Mouse (Mus musculus) liver, embryonic 13.5 days (tissue): ENCODE data around the gene Csmd2. TPM values are rescaled to one million over a fixed set of nuclear protein-coding genes. Genes with fewer than 3 reads are reported as not detected.

Source experiments
- ATAC-seq: fragments of 200-750 bp; cut with Nextera tagmentation; 2 replicates; pipeline ENCODE4 v1.8.0; 2017; ENCODE audit warnings: low read depth, mild to moderate bottlenecking, moderate number of reproducible peaks, moderate library complexity
- DNase-seq: peaks from one replicate; pipeline ENCODE4 v3.0.0; 2022
- H3K27ac ChIP-seq: fragments of 300-500 bp; sonication (generic); 2 replicates; pipeline ENCODE4 v1.5.1; 2015; ENCODE audit warnings: moderate library complexity, mild to moderate bottlenecking, inconsistent platforms
- H3K27me3 ChIP-seq: fragments of 300-500 bp; sonication (generic); 2 replicates; pipeline ENCODE4 v1.6.1; 2015; ENCODE audit warnings: mild to moderate bottlenecking, inconsistent platforms
- H3K36me3 ChIP-seq: fragments of 300-500 bp; sonication (generic); 2 replicates; pipeline ENCODE4 v1.6.1; 2015; ENCODE audit warnings: mild to moderate bottlenecking, inconsistent platforms
- H3K4me1 ChIP-seq: fragments of 300-500 bp; sonication (generic); replicated peaks from 2 replicates; pipeline ENCODE4 v1.6.1; 2015; ENCODE audit warnings: inconsistent platforms
- H3K4me2 ChIP-seq: fragments of 300-500 bp; sonication (generic); 2 replicates; pipeline ENCODE4 v1.6.1; 2015; ENCODE audit warnings: inconsistent platforms, mild to moderate bottlenecking, moderate library complexity
- H3K4me3 ChIP-seq: fragments of 300-500 bp; sonication (generic); replicated peaks from 2 replicates; pipeline ENCODE4 v1.5.1; 2015; ENCODE audit warnings: mild to moderate bottlenecking, inconsistent platforms
- H3K9ac ChIP-seq: fragments of 300-500 bp; sonication (generic); 2 replicates; pipeline ENCODE4 v1.6.1; 2015; ENCODE audit warnings: mild to moderate bottlenecking, inconsistent platforms
- H3K9me3 ChIP-seq: fragments of 300-500 bp; sonication (generic); replicated peaks from 2 replicates; pipeline ENCODE4 v1.6.1; 2016; ENCODE audit warnings: inconsistent platforms
- WGBS: fragments of 180-500 bp; shearing (Covaris S2); methylation state at CpG from one replicate; pipeline ENCODE4 v1.1.7; 2015; ENCODE audit not compliant: insufficient replicate concordance; 5-methylcytosine and 5-hydroxymethylcytosine counted together
- polyA plus RNA-seq: library from polyadenylated mRNA; unstranded; fragments of >200 nt; fragmentation: Nextera tagmentation; extraction: Ambion mirVana; gene quantifications from 2 replicates; pipeline ENCODE4 v1.2.1, GENCODE M21; 2015

Gene Csmd2
- polyA plus RNA-seq, 1 experiment from 2014 or later = 0.02 TPM

DNA sequence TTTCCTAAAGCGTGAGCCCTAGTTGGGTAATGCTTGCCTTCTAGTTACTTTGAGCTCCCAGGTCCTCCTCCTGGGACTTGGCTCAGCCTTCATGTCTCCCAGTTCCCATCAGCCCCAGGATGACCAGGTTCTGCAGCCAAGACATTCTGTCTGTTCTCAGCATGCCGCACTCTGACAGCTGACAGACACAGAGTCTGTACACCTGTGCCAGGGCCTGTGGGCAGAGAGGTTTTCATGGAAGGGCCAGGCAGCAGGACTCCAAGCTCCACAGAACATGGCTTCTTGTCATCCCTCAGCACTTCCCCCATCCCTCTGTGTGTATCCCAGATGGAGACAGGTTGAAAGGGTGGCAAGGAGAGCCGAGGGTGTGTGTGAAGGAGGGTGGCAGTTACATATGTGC is 154.6 kb downstream of the Csmd2 start:
- peaks cover 5% of the 10 kb centered on the region; the same call in 1 of the 2 replicates for H3K9me3 ChIP-seq
- no peak overlapping the region for H3K9ac ChIP-seq
- no peak for DNase-seq
- no peak for ATAC-seq
- no peak overlapping the region for H3K27ac ChIP-seq
- no peaks in the 10 kb centered on the region for H3K36me3 ChIP-seq
- H3K27me3 ChIP-seq = no peaks in the 10 kb centered on the region
- no peak overlapping the region for H3K4me3 ChIP-seq
- 55% methylated on average over 3 of the region's 3 CpGs for WGBS
- no peak overlapping the region for H3K4me2 ChIP-seq
- no peaks in the 10 kb centered on the region for H3K4me1 ChIP-seq

- no peak for DNase-seq
- no peaks in the 10 kb centered on the region for H3K36me3 ChIP-seq
- H3K9me3 ChIP-seq = peaks cover 8% of the 10 kb centered on the region; the same call in 1 of the 2 replicates
- no peak overlapping the region for H3K4me3 ChIP-seq
- H3K27me3 ChIP-seq = no peaks in the 10 kb centered on the region
- no peaks in the 10 kb centered on the region for H3K4me1 ChIP-seq
- no peak overlapping the region for H3K27ac ChIP-seq
- no peak for ATAC-seq
- no peak overlapping the region for H3K4me2 ChIP-seq
- no peak overlapping the region for H3K9ac ChIP-seq
- 60% methylated on average over 3 of the region's 3 CpGs for WGBS
Measured at GRCm38 (mm10) chr4:128143147-128143546, 155.5 kb downstream of the Csmd2 start.

DNA sequence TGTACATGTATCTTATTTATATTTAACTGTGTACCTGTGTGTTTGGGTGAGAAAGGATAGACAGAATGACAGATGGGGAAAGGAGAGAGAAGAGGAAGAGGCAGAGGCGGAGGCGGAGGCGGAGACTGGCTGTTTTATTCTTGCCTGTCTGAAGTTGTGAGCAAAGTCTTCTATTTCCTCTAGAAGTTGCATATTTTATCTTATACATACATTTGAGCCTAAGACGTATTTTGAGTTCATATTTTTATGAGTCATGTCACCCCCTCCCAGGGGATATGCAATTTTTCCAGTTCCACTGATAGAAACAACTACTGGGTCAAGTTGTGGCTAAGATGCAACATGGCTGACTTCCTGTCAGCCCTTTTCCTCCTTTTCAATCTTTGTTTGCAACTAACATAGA is 161.9 kb downstream of the Csmd2 start:
- no peak for DNase-seq

GRCm38 (mm10) chr4:128152066-128152465 is 164.4 kb downstream of the Csmd2 start:
- 55% methylated on average over 3 of the region's 3 CpGs for WGBS
- Histone ChIP-seq H3K9me3 (peaks cover 3% of the 10 kb centered on the region; the same call in 1 of the 2 replicates), H3K4me2 (no peak overlapping the region), H3K27ac (no peak overlapping the region), H3K4me1 (no peaks in the 10 kb centered on the region), H3K9ac (no peak overlapping the region), H3K4me3 (no peak overlapping the region), H3K27me3 (no peaks in the 10 kb centered on the region), H3K36me3 (no peaks in the 10 kb centered on the region)
- DNase-seq (no peak), ATAC-seq (no peak)

More for the DNA sequence above, 161.9 kb downstream of the Csmd2 start:
- H3K4me1 ChIP-seq = no peaks in the 10 kb centered on the region
- WGBS = 69% methylated on average over 4 of the region's 4 CpGs
- H3K9ac ChIP-seq = no peak overlapping the region
- no peak overlapping the region for H3K4me3 ChIP-seq
- H3K4me2 ChIP-seq = no peak overlapping the region
- H3K36me3 ChIP-seq = no peaks in the 10 kb centered on the region
- H3K27me3 ChIP-seq = no peaks in the 10 kb centered on the region
- no peak for ATAC-seq
- H3K27ac ChIP-seq = no peak overlapping the region
- peaks cover 3% of the 10 kb centered on the region; the same call in 1 of the 2 replicates for H3K9me3 ChIP-seq

- Histone ChIP-seq H3K9me3 (no peaks in the 10 kb centered on the region; the same call in 1 of the 2 replicates), H3K4me3 (no peak overlapping the region), H3K4me2 (no peak overlapping the region), H3K4me1 (no peaks in the 10 kb centered on the region), H3K27me3 (no peaks in the 10 kb centered on the region), H3K27ac (no peak overlapping the region), H3K36me3 (no peaks in the 10 kb centered on the region), H3K9ac (no peak overlapping the region)
- DNase-seq = no peak
- WGBS = 72% methylated on average over 4 of the region's 4 CpGs
- no peak for ATAC-seq
Measured at GRCm38 (mm10) chr4:128153144-128153543, 165.5 kb downstream of the Csmd2 start.

- Histone ChIP-seq H3K9ac (no peak overlapping the region), H3K4me3 (no peak overlapping the region), H3K27me3 (no peaks in the 10 kb centered on the region), H3K9me3 (no peaks in the 10 kb centered on the region), H3K4me2 (no peak overlapping the region), H3K27ac (no peak overlapping the region), H3K4me1 (no peaks in the 10 kb centered on the region), H3K36me3 (no peaks in the 10 kb centered on the region)
- 17% methylated on average over 3 of the region's 3 CpGs for WGBS
- DNase-seq (no peak), ATAC-seq (no peak)
Measured at GRCm38 (mm10) chr4:128155226-128155625, 167.6 kb downstream of the Csmd2 start.

- Histone ChIP-seq H3K9ac (no peak overlapping the region), H3K4me1 (no peaks in the 10 kb centered on the region), H3K4me3 (no peak overlapping the region), H3K27me3 (no peaks in the 10 kb centered on the region), H3K27ac (no peak overlapping the region), H3K9me3 (peaks cover 5% of the 10 kb centered on the region; the same call in 1 of the 2 replicates), H3K36me3 (no peaks in the 10 kb centered on the region), H3K4me2 (no peak overlapping the region)
- ATAC-seq (no peak), DNase-seq (no peak)
- 56% methylated on average over 2 of the region's 2 CpGs for WGBS
Measured at GRCm38 (mm10) chr4:128160656-128161055, 173.0 kb downstream of the Csmd2 start.

DNA sequence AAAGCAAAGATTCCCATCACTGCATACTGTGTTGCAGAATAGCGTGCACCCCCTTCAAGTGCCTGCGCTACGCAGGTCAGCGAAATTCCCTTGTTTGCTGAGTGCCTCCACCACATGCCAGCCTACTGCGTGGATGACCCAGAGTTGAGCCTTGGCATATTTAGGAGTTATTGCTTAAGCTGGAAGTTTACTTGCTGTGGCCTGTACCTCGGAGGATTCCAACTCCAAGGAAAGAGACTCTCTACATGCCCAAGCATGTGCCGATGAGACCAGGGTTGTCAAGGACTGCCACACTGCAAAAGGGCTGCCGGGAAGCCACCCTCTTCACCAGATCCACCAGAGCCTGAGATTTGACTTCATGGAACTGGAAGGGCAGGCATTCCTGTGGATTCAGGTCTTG is 182.5 kb downstream of the Csmd2 start:
- 75% methylated on average over 8 of the region's 8 CpGs for WGBS
- no peak overlapping the region for H3K27ac ChIP-seq
- H3K4me2 ChIP-seq = no peak overlapping the region
- H3K4me1 ChIP-seq = no peaks in the 10 kb centered on the region
- no peaks in the 10 kb centered on the region for H3K27me3 ChIP-seq
- peaks cover 7% of the 10 kb centered on the region for H3K9me3 ChIP-seq
- ATAC-seq = no peak
- no peak overlapping the region for H3K4me3 ChIP-seq
- no peak for DNase-seq
- H3K36me3 ChIP-seq = no peaks in the 10 kb centered on the region
- H3K9ac ChIP-seq = no peak overlapping the region

GRCm38 (mm10) chr4:128171233-128171632 is 183.6 kb downstream of the Csmd2 start:
- 67% methylated on average over 9 of the region's 9 CpGs for WGBS
- no peaks in the 10 kb centered on the region for H3K4me1 ChIP-seq
- no peak overlapping the region for H3K9ac ChIP-seq
- no peaks in the 10 kb centered on the region for H3K36me3 ChIP-seq
- no peak overlapping the region for H3K4me3 ChIP-seq
- ATAC-seq = no peak
- DNase-seq = no peak
- H3K27ac ChIP-seq = no peak overlapping the region
- peaks cover 7% of the 10 kb centered on the region for H3K9me3 ChIP-seq
- no peaks in the 10 kb centered on the region for H3K27me3 ChIP-seq
- H3K4me2 ChIP-seq = no peak overlapping the region

DNA sequence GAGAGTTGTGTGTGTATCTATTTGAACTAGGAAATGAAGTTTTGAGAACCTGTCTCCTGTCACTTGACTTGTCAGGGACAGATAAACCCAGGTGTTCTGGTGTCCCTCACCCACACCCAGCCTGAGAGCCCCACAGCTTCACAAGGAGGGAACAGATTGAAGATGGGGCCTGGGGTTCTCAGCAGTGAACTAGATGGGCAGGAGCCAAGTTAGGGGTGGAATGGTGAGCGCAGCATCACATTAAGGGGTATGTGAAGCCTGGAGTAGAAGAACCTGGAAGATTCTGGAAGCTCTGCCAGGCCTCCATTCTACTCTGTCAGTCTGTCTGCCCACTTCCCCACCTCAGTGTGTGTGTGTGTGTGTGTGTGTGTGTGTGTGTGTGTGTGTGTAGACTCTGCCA is 184.0 kb downstream of the Csmd2 start:
- WGBS = 73% methylated on average over 1 of the region's 1 CpGs
- Histone ChIP-seq H3K36me3 (no peaks in the 10 kb centered on the region), H3K27me3 (no peaks in the 10 kb centered on the region), H3K4me3 (no peak overlapping the region), H3K27ac (no peak overlapping the region), H3K4me2 (no peak overlapping the region), H3K9ac (no peak overlapping the region), H3K4me1 (no peaks in the 10 kb centered on the region), H3K9me3 (peaks cover 7% of the 10 kb centered on the region)
- ATAC-seq (no peak), DNase-seq (no peak)

DNA sequence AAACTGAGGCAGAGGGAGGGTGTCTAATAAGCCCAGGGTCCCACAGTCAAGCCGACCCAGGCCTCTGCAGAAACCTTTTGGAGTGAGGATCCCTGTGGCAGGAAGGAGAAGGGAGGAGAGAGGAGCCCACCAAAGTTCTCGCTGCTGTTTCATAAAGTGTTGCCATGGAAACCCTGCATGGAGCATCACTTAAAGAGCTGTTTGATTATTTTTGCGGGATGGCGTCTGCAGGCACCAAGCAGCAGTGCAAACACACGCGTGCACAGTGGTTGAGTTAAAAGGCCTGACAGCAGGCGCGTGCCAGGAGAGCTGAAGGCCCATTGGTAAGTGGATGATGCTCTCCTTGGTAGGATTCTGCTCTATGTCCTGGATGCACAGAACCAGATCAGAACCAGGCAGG is 191.3 kb downstream of the Csmd2 start:
- H3K27me3 ChIP-seq = no peaks in the 10 kb centered on the region
- H3K27ac ChIP-seq = no peak overlapping the region
- 76% methylated on average over 8 of the region's 8 CpGs for WGBS
- no peak for DNase-seq
- H3K4me2 ChIP-seq = no peak overlapping the region
- H3K36me3 ChIP-seq = no peaks in the 10 kb centered on the region
- ATAC-seq = no peak
- H3K9me3 ChIP-seq = peaks cover 17% of the 10 kb centered on the region; the same call in 1 of the 2 replicates
- no peak overlapping the region for H3K9ac ChIP-seq
- no peak overlapping the region for H3K4me3 ChIP-seq
- no peaks in the 10 kb centered on the region for H3K4me1 ChIP-seq

- Histone ChIP-seq H3K4me3 (no peak overlapping the region), H3K4me2 (no peak overlapping the region), H3K36me3 (no peaks in the 10 kb centered on the region), H3K27ac (no peak overlapping the region), H3K9me3 (peaks cover 17% of the 10 kb centered on the region; the same call in 1 of the 2 replicates), H3K9ac (no peak overlapping the region), H3K4me1 (no peaks in the 10 kb centered on the region), H3K27me3 (no peaks in the 10 kb centered on the region)
- 47% methylated on average over 2 of the region's 2 CpGs for WGBS
- ATAC-seq = no peak
- no peak for DNase-seq
Measured at GRCm38 (mm10) chr4:128179581-128179980, 191.9 kb downstream of the Csmd2 start.
